Mouse (Mus musculus) lung, embryonic 15.5 days (tissue): ENCODE measurements at regions not wholly inside any gene's neighbourhood (a gene's known extent, or its start where the extent isn't known, plus 50 kb on each side); places are given as distances from the start of the nearest gene placed in this dataset.

Source experiments
- ATAC-seq: fragments of 200-750 bp; cut with Nextera tagmentation; 2 replicates; pipeline ENCODE4 v1.8.0; 2017; ENCODE audit warnings: moderate number of reproducible peaks, borderline replicate concordance; ENCODE audit not compliant: low FRiP score, low TSS enrichment; ENCODE audit errors: extremely low read depth
- H3K27ac ChIP-seq: fragments of 300-500 bp; sonication (generic); 2 replicates; pipeline ENCODE4 v1.5.1; 2015; ENCODE audit warnings: moderate library complexity, mild to moderate bottlenecking, inconsistent platforms
- H3K27me3 ChIP-seq: fragments of 300-500 bp; sonication (generic); 2 replicates; pipeline ENCODE4 v1.6.1; 2015; ENCODE audit warnings: inconsistent platforms
- H3K36me3 ChIP-seq: fragments of 300-500 bp; sonication (generic); 2 replicates; pipeline ENCODE4 v1.6.1; 2015; ENCODE audit warnings: inconsistent platforms
- H3K4me1 ChIP-seq: fragments of 300-500 bp; sonication (generic); 2 replicates; pipeline ENCODE4 v1.6.1; 2015; ENCODE audit warnings: inconsistent platforms
- H3K4me2 ChIP-seq: fragments of 300-500 bp; sonication (generic); 2 replicates; pipeline ENCODE4 v1.6.1; 2015; ENCODE audit warnings: inconsistent platforms, mild to moderate bottlenecking, moderate library complexity
- H3K4me3 ChIP-seq: fragments of 300-500 bp; sonication (generic); 2 replicates; pipeline ENCODE4 v1.5.1; 2015; ENCODE audit warnings: mild to moderate bottlenecking, inconsistent platforms
- H3K9ac ChIP-seq: fragments of 300-500 bp; sonication (generic); 2 replicates; pipeline ENCODE4 v1.6.1; 2015; ENCODE audit warnings: inconsistent platforms
- H3K9me3 ChIP-seq: fragments of 300-500 bp; sonication (generic); 2 replicates; pipeline ENCODE4 v1.6.1; 2016; ENCODE audit warnings: inconsistent platforms
- WGBS: fragments of 180-500 bp; shearing (Covaris S2); methylation state at CpG from one replicate; pipeline ENCODE4 v1.1.7; 2015; 5-methylcytosine and 5-hydroxymethylcytosine counted together

- H3K9ac ChIP-seq, result no peak overlapping the region
- H3K27ac ChIP-seq, result no peak overlapping the region
- no peaks in the 10 kb centered on the region for H3K9me3 ChIP-seq
- H3K4me3 ChIP-seq, result no peak overlapping the region
- no peak for ATAC-seq
- H3K36me3 ChIP-seq, result no peaks in the 10 kb centered on the region
- H3K4me1 ChIP-seq, result peaks cover 19% of the 10 kb centered on the region
- no peak overlapping the region for H3K4me2 ChIP-seq
- 54% methylated on average over 3 of the region's 3 CpGs for WGBS
- H3K27me3 ChIP-seq, result no peaks in the 10 kb centered on the region
Measured at GRCm38 (mm10) chr4:31410157-31410556, 553.7 kb upstream of the Map3k7 start.

GRCm38 (mm10) chr4:31411770-31412525 is 551.9 kb upstream of the Map3k7 start:
- WGBS, result 43% methylated on average over 9 of the region's 9 CpGs
- H3K4me3 ChIP-seq, result no peak overlapping the region
- no peaks in the 10 kb centered on the region for H3K36me3 ChIP-seq
- peaks cover 14% of the 10 kb centered on the region for H3K4me1 ChIP-seq
- H3K9ac ChIP-seq, result no peak overlapping the region
- no peak overlapping the region for H3K4me2 ChIP-seq
- no peaks in the 10 kb centered on the region for H3K27me3 ChIP-seq
- no peaks in the 10 kb centered on the region for H3K9me3 ChIP-seq
- ATAC-seq, result peak; percentile 55; the same call in 1 of the 2 replicates
- H3K27ac ChIP-seq, result no peak overlapping the region

- peak; percentile 84; the same call in 1 of the 2 replicates for ATAC-seq
- Histone ChIP-seq H3K27me3 (no peaks in the 10 kb centered on the region), H3K4me2 (no peak overlapping the region), H3K9ac (no peak overlapping the region), H3K4me3 (no peak overlapping the region), H3K27ac (no peak overlapping the region), H3K36me3 (no peaks in the 10 kb centered on the region), H3K4me1 (peaks cover 12% of the 10 kb centered on the region), H3K9me3 (no peaks in the 10 kb centered on the region)
- WGBS, result 31% methylated on average over 4 of the region's 4 CpGs
Measured at GRCm38 (mm10) chr4:31417161-31417560, 546.7 kb upstream of the Map3k7 start.

GRCm38 (mm10) chr4:31419240-31419639 is 544.7 kb upstream of the Map3k7 start:
- H3K27ac ChIP-seq, result no peak overlapping the region
- peaks cover 5% of the 10 kb centered on the region; the same call in 1 of the 2 replicates for H3K4me1 ChIP-seq
- no peak overlapping the region for H3K4me3 ChIP-seq
- H3K36me3 ChIP-seq, result no peaks in the 10 kb centered on the region
- ATAC-seq, result no peak
- no peak overlapping the region for H3K4me2 ChIP-seq
- WGBS, result 5% methylated on average over 6 of the region's 6 CpGs
- H3K27me3 ChIP-seq, result no peaks in the 10 kb centered on the region
- H3K9me3 ChIP-seq, result no peaks in the 10 kb centered on the region
- no peak overlapping the region for H3K9ac ChIP-seq

GRCm38 (mm10) chr4:31420167-31420566 is 543.7 kb upstream of the Map3k7 start:
- 86% methylated on average over 9 of the region's 9 CpGs for WGBS
- Histone ChIP-seq H3K9ac (no peak overlapping the region), H3K4me3 (no peak overlapping the region), H3K4me1 (0 out of 2 replicates have a peak, but pooled peaks cover 5% of the 10 kb centered on the region), H3K27ac (no peak overlapping the region), H3K4me2 (no peak overlapping the region), H3K9me3 (no peaks in the 10 kb centered on the region), H3K36me3 (no peaks in the 10 kb centered on the region), H3K27me3 (no peaks in the 10 kb centered on the region)
- ATAC-seq, result no peak

- no peak overlapping the region for H3K9ac ChIP-seq
- H3K27ac ChIP-seq, result no peak overlapping the region
- ATAC-seq, result no peak
- H3K4me1 ChIP-seq, result 0 out of 2 replicates have a peak, but pooled peaks cover 5% of the 10 kb centered on the region
- H3K36me3 ChIP-seq, result no peaks in the 10 kb centered on the region
- 56% methylated on average over 5 of the region's 5 CpGs for WGBS
- H3K9me3 ChIP-seq, result no peaks in the 10 kb centered on the region
- H3K4me3 ChIP-seq, result no peak overlapping the region
- H3K4me2 ChIP-seq, result no peak overlapping the region
- H3K27me3 ChIP-seq, result no peaks in the 10 kb centered on the region
Measured at GRCm38 (mm10) chr4:31421386-31421785, 542.5 kb upstream of the Map3k7 start.

- Histone ChIP-seq H3K4me2 (no peak overlapping the region), H3K9me3 (no peaks in the 10 kb centered on the region), H3K27me3 (no peaks in the 10 kb centered on the region), H3K9ac (no peak overlapping the region), H3K27ac (no peak overlapping the region), H3K36me3 (no peaks in the 10 kb centered on the region), H3K4me1 (no peaks in the 10 kb centered on the region), H3K4me3 (no peak overlapping the region)
- no peak for ATAC-seq
- WGBS, result 36% methylated on average over 7 of the region's 7 CpGs
Measured at GRCm38 (mm10) chr4:31425135-31425534, 538.8 kb upstream of the Map3k7 start.

GRCm38 (mm10) chr4:31425716-31426115 is 538.2 kb upstream of the Map3k7 start:
- no peak overlapping the region for H3K27ac ChIP-seq
- WGBS, result 74% methylated on average over 4 of the region's 4 CpGs

GRCm38 (mm10) chr4:31426169-31427030 is 537.5 kb upstream of the Map3k7 start:
- 27% methylated on average over 7 of the region's 7 CpGs for WGBS

More at GRCm38 (mm10) chr4:31425716-31426115, 538.2 kb upstream of the Map3k7 start:
- Histone ChIP-seq H3K9me3 (no peaks in the 10 kb centered on the region), H3K4me2 (no peak overlapping the region), H3K36me3 (no peaks in the 10 kb centered on the region), H3K4me3 (no peak overlapping the region), H3K27me3 (no peaks in the 10 kb centered on the region), H3K9ac (no peak overlapping the region), H3K4me1 (no peaks in the 10 kb centered on the region)
- no peak; the same call in 1 of the 2 replicates for ATAC-seq

GRCm38 (mm10) chr4:31433943-31434342 is 530.0 kb upstream of the Map3k7 start:
- H3K4me3 ChIP-seq, result no peak overlapping the region
- no peak for ATAC-seq
- H3K36me3 ChIP-seq, result no peaks in the 10 kb centered on the region
- no peaks in the 10 kb centered on the region for H3K9me3 ChIP-seq
- no peak overlapping the region for H3K27ac ChIP-seq
- H3K4me1 ChIP-seq, result no peaks in the 10 kb centered on the region
- 75% methylated on average over 7 of the region's 7 CpGs for WGBS
- H3K27me3 ChIP-seq, result no peaks in the 10 kb centered on the region
- H3K4me2 ChIP-seq, result no peak overlapping the region
- H3K9ac ChIP-seq, result no peak overlapping the region

More at GRCm38 (mm10) chr4:31426169-31427030, 537.5 kb upstream of the Map3k7 start:
- ATAC-seq, result no peak
- no peaks in the 10 kb centered on the region for H3K27me3 ChIP-seq
- H3K4me1 ChIP-seq, result no peaks in the 10 kb centered on the region
- H3K27ac ChIP-seq, result no peak overlapping the region
- no peaks in the 10 kb centered on the region for H3K36me3 ChIP-seq
- H3K4me3 ChIP-seq, result no peak overlapping the region
- no peak overlapping the region for H3K9ac ChIP-seq
- H3K4me2 ChIP-seq, result no peak overlapping the region
- H3K9me3 ChIP-seq, result no peaks in the 10 kb centered on the region

GRCm38 (mm10) chr4:31454898-31455297 is 509.0 kb upstream of the Map3k7 start:
- Histone ChIP-seq H3K4me3 (0 out of 2 replicates have a peak overlapping the region, but pooled peaks have one; percentile 12), H3K9ac (no peak overlapping the region), H3K27ac (peak overlapping the region; percentile 71)

GRCm38 (mm10) chr4:31455466-31455865 is 508.4 kb upstream of the Map3k7 start:
- 9% methylated on average over 4 of the region's 4 CpGs for WGBS
- no peaks in the 10 kb centered on the region for H3K27me3 ChIP-seq
- H3K9ac ChIP-seq, result no peak overlapping the region
- no peaks in the 10 kb centered on the region for H3K9me3 ChIP-seq
- H3K36me3 ChIP-seq, result no peaks in the 10 kb centered on the region
- ATAC-seq, result peak; percentile 62; the same call in 1 of the 2 replicates
- H3K27ac ChIP-seq, result peak overlapping the region; percentile 71
- H3K4me1 ChIP-seq, result peaks cover 17% of the 10 kb centered on the region
- H3K4me3 ChIP-seq, result no peak overlapping the region
- H3K4me2 ChIP-seq, result peak overlapping the region; percentile 12; the same call in 1 of the 2 replicates

More at GRCm38 (mm10) chr4:31454898-31455297, 509.0 kb upstream of the Map3k7 start:
- peak overlapping the region; percentile 34 for H3K4me2 ChIP-seq
- no peaks in the 10 kb centered on the region for H3K27me3 ChIP-seq
- peaks cover 17% of the 10 kb centered on the region for H3K4me1 ChIP-seq
- 23% methylated on average over 7 of the region's 7 CpGs for WGBS
- peak; percentile 55; the same call in 1 of the 2 replicates for ATAC-seq
- H3K9me3 ChIP-seq, result no peaks in the 10 kb centered on the region
- no peaks in the 10 kb centered on the region for H3K36me3 ChIP-seq
